Mouse (Mus musculus): ENCODE data around the gene Zfp444.
"Not testable (repeated sequence)": the region's sequence is repeated elsewhere in the genome, so short reads cannot be mapped to it uniquely, and the experiment has no call there.

Gene Zfp444

GRCm38 (mm10) chr7:6161541-6161940 is 10.5 kb upstream of the Zfp444 start:
- DNase-seq (ENCODE audit: low spot score) = no peak

DNA sequence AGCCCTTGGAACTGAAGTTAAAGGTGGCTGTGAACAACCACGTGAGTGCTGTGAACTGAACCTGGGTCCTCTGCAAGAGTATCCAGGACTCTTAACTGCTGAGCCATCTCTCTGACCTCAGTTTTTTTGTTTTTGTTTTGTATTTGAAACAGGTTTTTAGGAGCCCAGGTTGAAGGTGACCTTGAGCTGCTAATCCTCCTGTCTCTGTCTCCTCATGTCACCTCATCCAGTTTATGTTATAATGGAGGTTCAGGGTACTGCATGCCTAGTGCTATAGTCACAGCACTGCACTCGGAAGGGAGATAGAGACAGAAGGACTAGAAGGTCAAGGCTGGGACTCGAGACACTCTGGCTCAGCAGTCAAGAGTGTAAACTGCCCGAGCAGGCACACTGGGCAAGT is 9.9 kb upstream of the Zfp444 start:
- no peak for DNase-seq (ENCODE audit: low spot score)

DNA sequence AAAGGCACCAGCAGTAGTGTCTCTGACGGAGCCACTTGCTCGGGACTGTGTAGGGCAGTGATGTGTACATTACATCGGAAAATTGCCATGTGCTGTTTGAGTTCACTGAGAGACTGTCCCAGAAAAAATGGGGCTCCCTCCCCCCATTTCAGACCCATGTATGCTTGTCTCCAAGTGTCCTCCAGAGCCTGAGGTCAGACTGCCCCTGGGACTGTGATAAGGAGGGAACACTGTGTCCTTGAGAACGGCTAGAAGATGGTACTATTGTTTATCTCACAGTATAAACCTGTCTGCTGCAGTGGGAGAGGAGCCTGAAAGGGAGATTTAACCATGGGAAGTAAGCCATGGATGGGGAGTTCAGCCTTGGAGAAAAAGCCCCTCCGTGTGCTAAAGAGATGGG is 7.4 kb upstream of the Zfp444 start:
- no peak for DNase-seq (ENCODE audit: low spot score)

GRCm38 (mm10) chr7:6169403-6169802 is 2.6 kb upstream of the Zfp444 start:
- no peak for DNase-seq (ENCODE audit: low spot score)

- DNase-seq (ENCODE audit: low spot score) = no peak
Measured at GRCm38 (mm10) chr7:6170391-6170790, 1.6 kb upstream of the Zfp444 start.

GRCm38 (mm10) chr7:6170871-6171270 is 1.2 kb upstream of the Zfp444 start:
- no peak for DNase-seq (ENCODE audit: low spot score)

GRCm38 (mm10) chr7:6171444-6172005 is 501 bp upstream of the Zfp444 start:
- peak; percentile 78 for DNase-seq (ENCODE audit: low spot score)

GRCm38 (mm10) chr7:6172674-6173244 is 733 bp downstream of the Zfp444 start:
- peak; percentile 54 for DNase-seq (ENCODE audit: low spot score)

DNA sequence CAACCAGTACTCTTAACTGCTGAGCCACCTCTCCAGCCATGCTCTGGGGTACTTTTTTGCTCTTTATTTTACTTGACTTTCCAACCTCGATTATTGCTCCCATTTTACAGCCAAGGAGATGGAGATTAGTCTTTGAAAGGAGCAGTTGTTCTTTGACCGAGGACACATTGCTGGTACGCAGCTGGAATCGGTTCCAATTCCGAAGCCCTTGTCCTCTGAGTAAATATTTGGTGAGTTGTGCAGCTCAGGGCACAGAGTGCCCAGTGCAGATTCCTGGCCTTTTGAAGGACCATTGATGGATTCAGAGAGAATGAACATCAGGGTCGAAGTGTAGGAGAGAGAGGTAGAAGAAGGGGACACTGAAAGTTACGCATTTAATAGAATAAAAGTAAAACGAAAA is 1.8 kb downstream of the Zfp444 start:
- no peak for DNase-seq (ENCODE audit: low spot score)

DNA sequence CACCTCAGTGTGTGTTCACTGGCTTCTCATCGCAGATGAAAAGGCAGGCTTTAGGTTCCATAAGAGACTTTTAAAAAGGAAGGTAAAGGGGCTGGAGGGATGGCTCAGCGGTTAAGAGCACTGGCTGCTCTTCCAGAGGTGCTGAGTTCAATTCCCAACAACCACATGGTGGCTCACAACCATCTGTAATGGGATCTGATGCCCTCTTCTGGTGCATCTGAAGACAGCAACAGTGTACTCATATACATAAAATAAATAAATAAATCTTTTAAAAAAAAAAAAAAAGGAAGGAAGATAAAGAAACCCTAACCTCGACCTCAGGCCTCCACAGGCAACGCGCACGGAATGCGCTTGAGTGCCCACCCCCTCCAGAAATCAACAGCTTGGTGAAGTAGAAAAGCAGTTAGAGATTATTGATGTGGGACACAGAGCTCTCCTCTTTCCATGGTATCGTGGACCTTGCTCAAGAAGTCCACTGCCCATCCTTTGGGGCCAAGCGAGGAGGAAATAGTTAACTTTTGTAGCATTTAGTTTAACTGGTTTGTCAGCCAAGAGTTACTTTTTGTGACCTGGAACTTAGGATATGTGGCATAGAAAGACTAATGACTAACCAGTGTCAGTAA is 2.5 kb downstream of the Zfp444 start:
- not testable (repeated sequence) for DNase-seq (ENCODE audit: low spot score)

GRCm38 (mm10) chr7:6179013-6179412 is 7.0 kb downstream of the Zfp444 start:
- DNase-seq (ENCODE audit: low spot score) = no peak

GRCm38 (mm10) chr7:6182882-6183281 is 10.9 kb downstream of the Zfp444 start:
- DNase-seq (ENCODE audit: low spot score) = no peak

- DNase-seq (ENCODE audit: low spot score) = no peak
Measured at GRCm38 (mm10) chr7:6183802-6184201, 11.8 kb downstream of the Zfp444 start.

DNA sequence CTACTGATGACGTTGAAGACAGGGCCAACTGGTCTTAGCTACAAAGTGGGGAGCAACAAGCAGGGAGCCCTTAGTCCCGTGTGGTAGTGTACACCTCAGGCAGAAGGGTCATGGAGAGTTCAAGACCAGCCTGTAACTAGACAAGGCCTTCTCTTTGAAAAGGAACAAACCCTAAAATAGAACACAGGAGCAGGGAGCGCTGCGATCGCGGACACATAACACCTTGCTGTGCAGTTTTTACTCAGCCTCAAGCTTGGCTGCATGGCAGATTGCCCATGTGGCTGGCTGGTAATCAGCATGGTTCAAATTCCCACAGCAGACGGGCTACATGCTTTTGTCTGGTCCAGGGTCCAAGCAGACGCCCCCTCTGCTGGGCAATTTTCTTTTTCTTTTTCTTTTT is 12.5 kb downstream of the Zfp444 start:
- DNase-seq (ENCODE audit: low spot score) = no peak

DNA sequence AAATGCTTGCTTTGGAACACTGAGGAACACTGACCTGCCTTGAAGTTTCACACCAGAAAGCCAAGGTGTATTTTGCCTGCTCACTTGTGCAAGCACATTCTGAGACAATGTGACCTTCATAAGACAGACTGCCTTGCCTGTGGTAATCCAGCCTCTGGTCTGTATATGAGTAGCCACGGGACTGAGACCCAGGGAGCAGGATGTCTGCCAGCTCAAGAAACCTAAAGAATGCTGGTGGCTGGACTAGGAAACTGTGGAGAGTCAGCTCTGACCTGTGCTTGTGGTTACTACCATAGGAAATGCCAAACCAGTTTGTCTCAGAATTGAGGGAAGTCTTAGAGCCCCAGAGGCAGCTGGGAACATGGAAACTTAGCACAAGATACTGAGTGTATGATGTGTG is 13.4 kb downstream of the Zfp444 start:
- no peak for DNase-seq (ENCODE audit: low spot score)

DNA sequence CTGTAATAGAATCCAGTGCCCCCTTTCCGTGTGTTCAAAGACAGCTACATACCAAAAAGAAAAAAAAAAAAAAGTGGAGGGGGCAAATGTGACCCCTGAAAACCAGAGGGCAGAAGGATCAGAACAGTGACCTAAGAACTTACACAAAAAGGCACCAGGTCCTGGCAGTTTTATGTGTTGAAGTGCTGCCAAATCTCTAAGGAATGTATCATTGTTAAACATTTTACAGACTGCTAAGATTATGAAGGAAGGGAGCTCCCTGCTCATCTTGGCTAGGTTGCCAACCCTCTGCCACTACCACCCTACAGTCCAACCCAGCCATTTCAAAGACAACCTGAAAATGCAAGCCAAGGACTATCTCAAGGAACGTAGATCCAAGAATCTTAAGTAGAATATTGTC is 14.2 kb downstream of the Zfp444 start:
- no peak for DNase-seq (ENCODE audit: low spot score)

GRCm38 (mm10) chr7:6186756-6187155 is 14.7 kb downstream of the Zfp444 start:
- no peak for DNase-seq (ENCODE audit: low spot score)

GRCm38 (mm10) chr7:6189542-6189941 is 17.5 kb downstream of the Zfp444 start:
- DNase-seq (ENCODE audit: low spot score) = no peak

GRCm38 (mm10) chr7:6191376-6191775 is 19.4 kb downstream of the Zfp444 start:
- peak; percentile 79 for DNase-seq (ENCODE audit: low spot score)

GRCm38 (mm10) chr7:6194129-6194528 is 22.1 kb downstream of the Zfp444 start:
- peak; percentile 79 for DNase-seq (ENCODE audit: low spot score)

DNA sequence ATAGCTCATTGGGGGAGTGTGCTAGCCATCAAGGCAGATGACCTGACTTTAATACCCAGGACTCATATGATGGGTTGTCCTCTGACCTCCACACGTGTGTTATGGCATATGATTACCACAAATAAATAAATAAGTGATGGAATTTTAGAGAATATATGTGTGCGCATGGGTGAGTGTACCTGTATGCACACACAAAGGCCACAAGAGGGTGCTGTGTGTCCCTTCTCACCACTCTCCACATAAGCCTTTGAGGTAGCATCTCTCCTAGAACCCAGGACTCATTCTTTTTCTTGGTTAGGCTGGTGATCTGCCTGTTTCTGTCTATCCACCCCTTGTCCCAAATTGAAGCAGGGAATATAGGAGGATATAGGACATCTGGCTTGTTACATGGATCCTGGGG is 23.8 kb downstream of the Zfp444 start:
- DNase-seq (ENCODE audit: low spot score) = no peak

GRCm38 (mm10) chr7:6196790-6197189 is 24.8 kb downstream of the Zfp444 start, which contains the start of gene Galp:
TSS of gene Galp (plus strand) at chr7:6197090.
- no peak for DNase-seq (ENCODE audit: low spot score)

DNA sequence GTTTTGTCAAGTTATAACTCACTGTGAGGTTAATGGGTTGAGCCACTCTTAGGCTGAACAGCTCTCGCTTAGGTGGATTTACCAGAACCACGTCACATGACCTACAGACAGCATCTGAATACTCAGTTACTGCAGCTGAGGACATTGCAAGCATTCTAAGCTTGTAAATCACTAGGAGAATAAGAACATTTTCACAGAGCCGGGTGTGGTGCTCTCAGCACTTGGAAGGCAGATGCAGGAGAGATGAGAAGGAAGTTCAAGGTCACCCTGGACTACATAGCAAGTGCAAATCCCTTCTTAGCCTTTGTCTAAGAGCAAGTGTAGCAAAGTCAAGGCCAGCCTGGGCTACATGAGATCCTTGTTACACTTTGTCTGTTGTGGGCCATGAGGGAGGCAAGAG is 32.2 kb downstream of the Zfp444 start:
- DNase-seq (ENCODE audit: low spot score) = no peak

GRCm38 (mm10) chr7:6213144-6213543 is 41.1 kb downstream of the Zfp444 start:
- DNase-seq (ENCODE audit: low spot score) = no peak

Data from embryo, embryonic 10.5 days (tissue).